Mouse (Mus musculus) NIH3T3 (cell line): Measurements from ENCODE around the gene Plch2.
A peak's percentile ranks its signal among the peaks of the same experiment; 100 is the strongest.

Experiments
- DNase-seq: peaks from one replicate; pipeline ENCODE4 v3.0.0-alpha.2; 2012; ENCODE audit warnings: low read depth

The Plch2 gene

DNA sequence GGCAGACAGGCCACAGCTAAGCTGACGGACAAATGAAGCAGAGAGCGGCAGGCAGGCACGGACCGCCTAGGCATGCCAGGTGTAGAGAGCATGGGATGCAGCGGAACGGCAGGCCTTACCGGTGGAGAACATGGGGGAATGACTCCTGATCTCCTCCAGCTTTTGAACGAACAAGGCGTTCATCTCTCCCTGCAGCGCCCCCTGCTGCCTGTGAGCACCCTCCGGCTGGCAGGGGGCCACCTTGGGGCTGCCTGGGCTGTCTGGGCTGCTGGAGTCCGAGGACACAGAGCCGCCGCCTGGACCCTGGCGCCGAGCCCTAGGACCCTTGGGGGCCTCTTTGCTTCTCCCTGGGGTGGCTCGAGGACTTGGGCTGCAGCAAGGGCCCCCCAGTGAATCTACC lies 70.5 kb downstream of the Plch2 start:
- peak; percentile 78 for DNase-seq

DNA sequence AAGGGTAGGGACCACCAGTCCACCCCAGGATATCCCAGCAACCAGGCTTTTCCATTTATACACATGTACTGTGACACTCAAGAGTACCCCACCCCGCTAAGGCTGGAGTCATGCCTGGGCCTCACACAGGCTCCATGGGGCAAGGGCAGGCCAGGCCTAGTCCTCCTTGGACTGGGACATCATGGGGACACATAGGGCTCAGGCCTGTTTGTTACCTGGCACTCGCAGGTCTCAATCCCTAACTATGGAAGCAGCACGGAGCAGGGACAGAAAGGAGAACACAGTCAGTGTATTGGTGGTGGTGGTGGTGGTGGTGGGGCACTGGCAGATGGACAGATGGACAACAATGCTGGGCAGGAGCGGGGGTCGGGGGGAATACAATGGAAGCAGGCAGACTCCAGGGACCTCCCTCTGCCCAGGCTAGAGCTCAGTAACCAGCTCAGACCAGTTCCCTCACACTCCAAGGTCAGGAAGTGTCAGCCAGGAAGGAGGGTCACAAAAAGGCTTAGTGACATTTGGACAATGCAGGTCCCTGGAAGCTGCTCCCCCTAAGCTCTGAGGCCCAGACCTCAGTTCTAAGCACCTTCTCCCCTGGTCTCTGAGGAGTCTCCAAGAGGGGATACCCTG lies 71.3 kb downstream of the Plch2 start:
- DNase-seq, result no peak

DNA sequence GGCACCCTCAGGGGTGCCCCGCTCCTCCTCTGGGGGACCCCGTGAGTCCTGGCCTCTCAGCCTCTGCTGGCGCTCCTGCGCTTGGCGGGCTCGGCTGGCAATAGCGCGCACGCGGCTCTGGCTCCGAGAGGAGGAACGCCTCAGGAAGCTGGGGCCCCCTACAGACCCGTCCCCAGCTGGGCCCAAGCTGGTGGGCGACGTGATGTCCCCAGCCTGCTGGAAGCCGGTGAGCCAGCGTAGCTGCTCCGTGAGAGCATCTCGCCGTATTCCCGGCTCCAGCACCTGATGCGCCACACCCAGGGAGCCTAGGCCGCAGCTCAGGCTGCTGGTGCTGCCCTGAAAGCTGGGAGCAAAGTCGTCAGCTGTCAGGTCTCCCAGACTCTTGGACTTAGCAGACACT lies 72.8 kb downstream of the Plch2 start:
- no peak for DNase-seq

DNA sequence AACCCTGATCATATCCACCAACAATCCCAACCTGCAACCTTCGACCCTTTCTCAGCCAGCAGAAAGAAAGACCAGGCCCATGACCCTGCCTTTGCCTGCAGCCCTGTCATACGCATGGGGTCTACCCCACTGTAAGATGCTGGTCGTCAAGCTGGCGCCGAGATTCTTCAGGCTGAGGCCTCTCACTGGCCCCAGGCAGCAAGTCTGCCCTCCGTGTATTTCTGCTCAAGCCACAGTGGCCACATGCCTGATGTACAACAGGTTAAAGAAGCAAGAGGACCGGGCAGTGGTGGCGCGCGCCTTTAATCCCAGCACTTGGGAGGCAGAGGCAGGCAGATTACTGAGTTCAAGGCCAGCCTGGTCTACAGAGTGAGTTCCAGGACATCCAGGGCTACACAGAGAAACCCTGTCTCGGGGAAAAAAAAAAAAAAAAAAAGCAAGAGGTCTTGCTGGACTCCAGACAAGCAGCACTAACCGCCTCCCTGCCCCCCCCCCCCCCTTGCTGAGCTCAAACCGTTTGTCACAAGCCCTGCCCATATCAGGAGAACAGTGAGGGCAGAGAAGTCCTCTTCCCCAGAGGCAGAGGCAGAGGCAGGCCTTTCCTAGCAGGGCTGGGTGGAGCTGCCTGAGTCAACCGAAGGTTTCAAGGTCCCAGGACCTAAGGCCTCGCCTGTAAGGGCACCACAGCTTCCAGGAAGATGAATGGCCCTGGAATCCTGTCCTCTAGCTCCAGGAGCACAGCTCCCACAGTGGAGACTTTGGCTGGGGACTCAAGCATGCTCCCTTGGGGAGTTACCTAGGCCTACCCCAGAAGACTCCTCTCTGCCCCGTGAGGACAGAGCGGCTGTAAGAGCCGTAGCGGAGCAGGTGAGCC lies 74.1 kb downstream of the Plch2 start:
- peak; percentile 4 for DNase-seq

DNA sequence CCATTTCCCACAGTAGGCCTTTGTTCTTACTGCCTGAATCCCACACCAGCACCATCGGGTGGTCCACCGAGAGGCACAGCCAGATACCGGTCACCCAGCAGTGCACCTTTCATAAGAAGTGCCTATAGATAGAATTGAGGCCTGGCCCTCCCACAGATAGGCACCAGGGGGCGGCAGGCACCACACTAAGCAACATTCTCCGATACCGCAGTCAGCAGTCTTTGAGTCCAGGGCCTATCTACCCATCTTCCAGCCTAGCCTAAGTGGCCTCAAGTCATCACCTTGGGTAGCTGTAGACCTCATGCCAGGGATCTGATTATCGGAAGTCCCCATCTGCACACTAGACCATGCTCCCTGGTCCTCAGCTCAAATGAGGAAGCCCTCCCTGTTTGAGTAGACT lies 75.1 kb downstream of the Plch2 start:
- peak; percentile 56 for DNase-seq

DNA sequence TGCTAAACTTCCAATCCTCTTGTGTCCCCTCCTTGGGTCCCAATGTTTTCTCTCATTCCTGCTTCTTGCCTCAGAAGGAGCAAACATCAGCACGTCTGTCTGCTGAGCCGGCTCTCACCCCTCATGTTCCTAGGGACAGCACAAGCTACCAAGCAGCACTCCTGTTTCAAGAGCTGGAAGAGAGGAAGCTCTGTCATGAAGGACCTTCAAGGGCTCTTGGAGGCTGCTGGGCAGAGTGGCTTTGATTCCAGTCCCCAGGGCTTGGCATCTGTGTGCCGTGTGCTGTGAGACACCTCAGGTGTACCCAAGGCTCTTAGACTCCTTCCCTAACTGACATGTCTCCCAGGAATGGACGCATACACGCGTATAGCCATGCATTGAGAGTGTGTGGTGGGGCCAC lies 75.5 kb downstream of the Plch2 start:
- no peak for DNase-seq

DNA sequence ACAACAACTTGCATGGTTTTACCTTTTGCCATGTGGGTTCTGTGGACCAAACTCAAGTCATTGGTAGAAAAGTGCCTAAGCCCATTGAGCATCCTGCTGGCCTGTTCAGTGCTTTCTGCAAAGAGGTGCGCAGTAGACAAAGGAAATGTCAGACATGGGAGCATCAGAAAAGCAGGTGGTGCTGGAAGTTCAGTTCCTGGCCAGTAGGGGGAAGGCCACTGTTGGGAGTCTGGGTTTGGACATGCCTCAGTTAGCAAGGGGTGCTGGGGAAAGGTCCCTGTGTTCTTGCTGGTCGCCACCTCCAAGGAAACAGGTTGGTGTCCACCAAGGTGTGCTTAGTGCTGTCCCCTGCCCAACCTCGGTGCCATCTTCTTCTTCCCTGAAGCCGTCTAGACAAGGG lies 76.5 kb downstream of the Plch2 start:
- peak; percentile 16 for DNase-seq

DNA sequence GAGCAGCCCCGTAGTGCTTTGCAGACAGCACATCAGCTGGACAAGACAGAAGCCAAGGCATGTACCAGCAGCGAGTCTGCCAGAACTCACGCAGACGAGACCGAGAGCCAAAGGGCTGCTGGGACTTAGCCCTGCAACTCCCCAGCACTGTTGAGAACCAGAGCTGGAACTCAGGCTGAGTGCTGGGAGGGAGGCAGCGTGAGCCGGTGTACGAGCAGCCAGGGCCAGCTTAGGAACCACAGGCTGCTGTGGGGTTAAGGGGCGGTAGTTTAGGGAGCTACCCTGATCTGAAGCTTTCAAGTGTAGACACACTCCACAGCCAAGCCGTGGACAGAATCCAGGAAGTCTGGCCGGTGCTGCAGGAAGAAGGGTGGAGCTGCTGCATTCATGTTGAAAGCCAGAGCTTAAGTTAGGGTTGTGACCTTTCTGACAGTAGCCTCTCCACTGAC lies 82.4 kb downstream of the Plch2 start:
- DNase-seq, result no peak

DNA sequence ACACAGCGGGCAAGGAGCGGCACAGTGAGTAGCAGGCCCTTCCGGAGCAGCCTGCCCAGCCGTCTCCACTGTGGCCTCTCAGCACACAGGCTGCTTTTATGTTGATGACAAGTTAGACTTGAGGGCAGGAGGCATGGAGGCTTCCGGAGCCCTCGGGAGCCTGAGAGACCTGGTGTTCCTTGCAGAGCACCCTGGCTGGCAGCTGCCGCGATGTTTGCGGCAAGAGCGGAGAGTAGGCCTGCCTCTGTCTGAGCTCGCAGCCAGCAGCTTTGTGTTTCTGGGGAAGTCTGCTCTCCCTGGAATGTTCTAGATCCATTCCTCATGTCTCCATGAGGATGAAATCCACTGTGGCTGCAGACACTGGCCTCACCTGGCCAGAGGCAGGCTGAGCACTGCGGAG lies 84.0 kb downstream of the Plch2 start:
- DNase-seq, result no peak

DNA sequence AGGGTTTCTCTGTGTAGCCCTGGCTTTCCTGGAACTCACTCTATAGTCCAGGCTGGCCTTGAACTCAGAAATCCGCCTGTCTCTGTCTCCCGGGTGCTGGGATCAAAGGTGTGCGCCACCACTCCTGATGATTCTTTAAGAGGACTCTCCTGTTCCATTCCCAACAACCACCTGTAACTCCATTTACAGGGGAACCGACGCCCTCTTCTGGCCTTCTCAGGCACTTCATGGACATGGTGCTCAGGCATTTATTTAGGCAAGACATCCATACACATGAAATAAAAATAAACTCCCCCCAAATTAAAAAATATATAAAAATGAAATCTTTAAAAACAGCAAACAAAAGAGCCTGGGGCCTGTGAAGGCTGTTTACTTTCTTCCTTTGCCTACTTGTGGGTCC lies 89.4 kb downstream of the Plch2 start:
- DNase-seq, result peak; percentile 45

DNA sequence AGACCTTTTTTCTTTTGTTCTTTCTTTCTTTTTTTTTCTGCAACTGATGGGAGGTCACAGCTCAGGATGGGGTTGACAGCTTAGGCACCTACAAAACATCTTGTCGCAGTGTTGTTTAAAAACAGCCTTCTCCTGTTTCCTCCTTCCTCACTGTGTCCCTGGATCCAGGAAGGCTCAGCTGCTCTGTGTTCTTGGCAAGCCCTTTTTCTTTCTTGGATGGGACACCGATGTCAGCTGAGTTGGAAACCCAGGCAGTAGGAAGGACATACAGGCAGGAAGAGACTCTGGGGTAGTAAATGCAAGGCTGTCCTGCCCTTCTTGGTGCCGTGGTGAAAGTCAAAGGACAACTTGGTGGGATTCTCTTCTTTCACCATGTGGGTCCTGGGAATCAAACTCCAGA lies 90.7 kb downstream of the Plch2 start:
- DNase-seq, result no peak

DNA sequence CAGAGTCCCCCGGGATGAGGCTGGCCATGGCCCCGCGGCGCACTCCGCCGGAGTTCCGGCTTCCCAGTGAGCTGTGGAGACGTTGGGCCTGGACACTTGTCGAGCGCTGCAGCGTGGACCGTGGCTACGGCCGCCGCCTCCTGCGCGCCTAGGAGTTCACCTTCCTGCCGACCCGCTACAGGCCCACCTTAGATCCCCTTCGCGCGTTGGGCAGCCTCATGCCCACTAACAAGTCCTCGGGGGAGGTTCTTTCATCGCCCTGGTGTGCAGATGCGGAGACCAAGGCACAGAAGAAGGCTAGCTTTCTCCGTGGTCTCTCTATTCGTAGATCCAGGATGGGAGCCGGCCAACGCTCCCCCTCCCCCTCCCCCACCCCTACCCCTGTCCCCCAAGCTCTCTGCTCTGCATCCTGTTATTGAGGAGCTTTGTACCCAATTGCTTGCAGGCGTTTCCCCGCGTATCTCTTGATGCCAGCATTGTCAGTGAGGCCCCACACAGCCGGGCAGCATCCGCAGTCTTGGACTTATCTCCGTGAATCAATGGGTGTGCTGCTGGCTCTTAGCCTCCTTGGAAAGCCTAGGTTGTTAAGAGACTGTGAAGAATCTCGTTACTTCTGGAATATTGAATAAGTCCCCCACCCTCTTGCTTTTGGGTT lies 91.9 kb downstream of the Plch2 start:
- no peak for DNase-seq

DNA sequence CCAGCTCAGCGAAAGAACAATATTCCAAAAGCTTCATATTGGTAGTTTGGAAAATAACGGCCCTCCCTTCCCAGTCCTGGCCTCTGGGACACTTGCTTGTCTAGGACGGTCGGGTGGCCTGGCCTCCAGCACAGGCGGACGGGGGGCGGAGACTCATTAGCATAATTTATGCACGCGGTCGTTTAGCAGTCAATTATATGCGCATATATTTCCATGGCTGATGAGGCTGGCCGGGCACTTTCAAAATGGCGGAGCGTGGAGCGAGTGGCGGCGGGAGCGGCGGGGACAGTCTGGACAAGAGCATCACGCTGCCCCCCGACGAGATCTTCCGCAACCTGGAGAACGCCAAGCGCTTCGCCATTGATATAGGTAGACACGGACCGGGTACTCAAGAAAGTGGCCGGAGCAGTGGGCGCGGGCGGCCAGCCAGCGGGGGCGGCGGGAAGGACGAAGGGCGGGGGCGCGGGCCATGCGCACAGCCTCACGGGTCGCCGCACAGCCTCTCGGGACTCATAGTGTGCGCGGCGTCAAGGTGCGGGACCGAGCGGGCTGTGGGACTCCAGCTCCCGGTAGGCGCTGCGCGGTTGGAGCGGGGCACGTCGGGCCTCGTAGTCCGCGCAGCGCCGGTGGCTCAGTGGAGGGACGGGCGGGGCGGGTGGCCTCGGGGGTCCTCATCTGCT lies 92.5 kb downstream of the Plch2 start, which contains the start of gene Pank4:
Pank4 (plus strand) TSS at position 223 of the 680 bp plus-strand sequence.
- peak; percentile 84 for DNase-seq

DNA sequence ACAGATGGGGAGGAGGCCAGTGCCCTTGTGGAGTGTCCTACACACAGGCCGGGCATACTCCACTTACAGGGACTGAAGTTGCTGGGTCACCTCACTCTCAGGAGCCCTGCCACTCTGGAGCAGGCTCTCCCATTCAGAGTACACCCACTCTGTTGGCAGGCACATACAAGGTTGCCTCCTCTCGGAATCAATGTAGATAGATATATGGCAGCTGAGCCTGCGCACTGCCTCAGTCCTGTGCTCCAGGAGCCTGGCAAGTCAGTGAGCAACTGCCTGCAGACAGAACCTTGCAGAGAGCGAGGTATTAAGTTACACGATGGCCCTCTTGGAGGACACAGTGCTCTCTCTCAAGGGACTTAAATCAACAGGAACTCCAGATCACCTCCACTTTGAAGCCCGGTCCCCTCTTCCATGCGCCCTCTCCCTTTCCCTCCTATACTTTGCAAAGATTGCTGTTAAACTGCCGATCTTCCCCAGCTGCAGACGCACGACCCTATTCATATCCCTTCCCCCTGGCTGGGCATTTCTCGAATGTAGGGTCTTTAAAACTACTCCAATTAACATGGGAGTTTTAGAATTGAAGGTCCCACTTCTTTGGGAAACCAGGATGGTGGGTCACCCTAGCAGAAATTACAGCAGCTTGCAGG lies 93.3 kb downstream of the Plch2 start:
- no peak for DNase-seq

DNA sequence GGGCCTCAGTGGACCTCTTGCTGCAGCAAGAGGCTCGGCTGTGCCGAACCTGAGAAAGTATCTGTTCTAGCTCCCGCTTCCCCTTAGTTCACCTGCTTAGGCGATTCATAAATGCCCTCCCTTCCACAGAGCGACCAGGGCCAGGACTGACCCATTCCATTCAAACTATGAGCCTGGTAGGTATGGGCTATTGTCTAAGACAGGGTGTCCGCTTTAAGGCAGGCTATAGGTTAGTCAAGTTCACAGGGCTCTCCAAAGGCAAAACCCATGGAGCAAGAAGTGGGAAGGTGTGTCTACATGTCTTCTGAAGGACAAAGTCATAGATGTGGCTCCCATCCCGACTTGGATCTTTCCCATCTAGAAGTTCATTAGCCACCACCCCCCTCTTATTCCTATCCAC lies 93.9 kb downstream of the Plch2 start:
- no peak for DNase-seq

DNA sequence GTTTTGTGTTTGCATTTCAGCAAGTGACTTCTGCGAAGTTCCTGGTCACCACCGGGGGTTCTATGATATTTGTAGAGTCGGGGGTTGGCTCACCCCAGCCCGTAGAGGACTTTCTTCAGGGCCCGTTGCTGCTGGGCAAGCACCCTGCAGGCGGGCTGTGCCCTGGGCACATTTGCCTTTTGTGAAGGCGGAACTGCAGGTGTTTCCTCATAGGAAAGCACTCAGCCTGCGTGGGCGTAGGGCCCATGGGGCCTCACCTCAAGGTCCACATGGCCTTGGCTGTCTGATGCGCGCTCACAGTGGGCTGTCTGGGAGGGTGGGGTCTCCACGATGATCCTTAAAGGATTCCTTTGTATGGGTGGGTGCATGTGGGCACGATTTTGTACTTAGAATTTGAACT lies 94.7 kb downstream of the Plch2 start:
- no peak for DNase-seq

DNA sequence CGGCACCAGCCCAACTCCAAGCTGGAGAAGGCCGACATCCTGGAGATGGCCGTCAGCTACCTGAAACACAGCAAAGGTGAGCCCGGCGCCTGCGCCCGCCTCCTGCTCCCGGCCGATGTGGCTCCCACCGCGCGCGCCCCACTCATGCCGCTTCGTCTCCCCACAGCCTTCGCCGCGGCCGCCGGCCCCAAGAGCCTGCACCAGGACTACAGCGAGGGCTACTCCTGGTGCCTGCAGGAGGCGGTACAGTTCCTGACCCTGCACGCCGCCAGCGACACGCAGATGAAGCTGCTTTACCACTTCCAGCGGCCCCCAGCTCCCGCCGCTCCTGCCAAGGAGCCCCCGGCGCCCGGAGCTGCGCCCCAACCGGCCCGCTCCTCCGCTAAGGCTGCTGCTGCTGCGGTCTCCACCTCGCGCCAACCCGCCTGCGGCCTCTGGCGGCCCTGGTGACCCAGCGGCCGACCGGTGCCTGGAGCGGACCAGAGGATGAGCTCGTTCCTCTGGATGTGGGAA lies 95.3 kb downstream of the Plch2 start:
- DNase-seq, result no peak

DNA sequence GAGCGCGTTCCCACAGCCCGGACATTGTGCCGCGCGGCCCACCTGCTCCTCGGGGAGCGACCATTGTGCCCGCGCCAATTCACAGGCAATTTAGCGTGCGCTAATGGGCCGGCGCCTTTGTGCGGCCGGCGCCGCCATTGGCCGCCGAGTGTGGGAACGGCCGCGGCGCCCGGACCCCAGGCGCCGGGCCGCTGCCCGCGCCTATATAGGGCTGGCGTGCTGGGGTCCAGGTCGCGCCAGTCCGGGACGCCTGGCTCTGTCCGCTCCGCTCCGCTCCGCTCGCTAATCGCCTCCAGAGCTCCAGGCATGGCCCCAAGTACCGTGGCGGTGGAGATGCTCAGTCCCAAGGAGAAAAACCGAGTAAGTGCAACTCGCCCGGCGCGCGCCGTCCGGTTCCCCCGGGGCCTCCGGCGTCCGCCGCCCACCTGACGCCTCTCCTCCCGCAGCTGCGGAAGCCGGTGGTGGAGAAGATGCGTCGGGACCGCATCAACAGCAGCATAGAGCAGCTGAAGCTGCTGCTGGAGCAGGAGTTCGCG lies 95.8 kb downstream of the Plch2 start, which contains the start of gene Hes5:
Hes5 (plus strand) TSS at position 234 of the 536 bp plus-strand sequence.
- no peak for DNase-seq

DNA sequence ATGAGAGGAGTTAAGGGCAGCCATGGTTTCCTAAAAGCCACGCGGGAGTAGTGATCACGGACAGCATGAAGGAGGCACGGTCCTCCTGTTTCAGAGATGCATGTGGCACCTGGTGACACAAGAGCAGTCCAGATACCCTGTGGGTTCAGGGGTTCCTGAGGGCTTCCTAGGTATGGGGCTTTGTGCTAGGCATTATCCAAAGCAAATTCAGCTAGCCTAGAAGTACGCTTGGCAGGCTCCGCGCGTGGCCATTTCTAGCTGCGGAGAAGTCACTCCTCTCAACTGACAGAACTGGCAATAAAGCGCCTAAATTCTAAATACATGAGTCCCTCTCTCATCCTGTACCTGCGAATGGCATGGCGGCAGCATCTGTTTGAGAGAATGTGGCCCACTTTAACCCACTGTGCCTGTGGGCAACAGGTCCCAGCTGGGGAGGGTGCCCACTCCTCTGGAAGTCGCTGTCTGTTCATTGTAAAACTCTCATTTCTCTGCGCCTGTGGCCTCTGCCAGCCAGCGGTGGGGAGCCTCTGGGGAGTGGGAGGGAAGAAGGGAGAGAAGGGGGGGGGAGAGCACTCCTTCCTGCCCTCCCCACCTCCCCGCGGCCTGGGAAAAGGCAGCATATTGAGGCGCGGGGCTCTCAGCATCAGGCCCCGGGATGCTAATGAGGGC lies 96.4 kb downstream of the Plch2 start:
- no peak for DNase-seq

DNA sequence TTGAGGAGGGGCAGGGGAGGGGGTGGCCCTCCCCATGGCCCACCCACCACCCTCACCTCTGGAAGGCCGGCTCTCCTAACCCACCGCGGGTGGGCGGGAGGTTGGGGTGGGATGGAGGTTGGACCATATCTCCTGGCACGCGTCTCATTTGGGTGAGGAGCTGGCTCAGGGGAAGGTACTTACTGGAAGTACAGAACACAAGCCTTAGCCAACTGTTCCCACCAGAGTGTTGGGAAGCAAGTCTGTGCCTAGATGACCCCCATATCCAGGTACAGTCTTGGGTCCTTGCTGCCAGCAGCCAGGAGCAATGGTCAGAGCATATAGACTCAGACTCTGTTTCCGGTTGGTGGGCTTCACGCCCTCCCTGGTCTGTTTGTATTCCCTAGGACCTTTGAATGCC lies 98.0 kb downstream of the Plch2 start:
- no peak for DNase-seq

DNA sequence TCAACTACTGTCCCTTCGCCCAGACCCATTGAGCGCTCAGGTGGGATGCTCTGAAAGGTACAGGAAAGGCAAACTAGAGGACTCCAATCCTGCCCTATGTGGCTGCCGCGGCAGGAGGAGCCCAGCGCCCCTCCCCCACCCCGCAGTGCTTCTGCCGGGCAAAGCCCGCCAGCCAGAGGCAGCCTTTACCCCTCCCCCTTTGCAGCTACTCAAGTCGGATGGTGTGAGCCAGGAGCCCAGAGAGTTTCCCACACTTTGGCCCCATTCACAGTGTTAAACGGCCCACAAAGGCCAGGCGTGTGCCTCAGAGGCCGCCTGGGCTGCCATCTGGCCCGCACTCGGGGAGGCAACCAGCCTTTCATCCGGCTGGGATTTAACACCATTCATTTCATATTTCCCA lies 98.4 kb downstream of the Plch2 start:
- DNase-seq, result peak; percentile 5
